Mouse (Mus musculus): Measurements from ENCODE around the gene Capn2. TPM values are rescaled to one million over a fixed set of nuclear protein-coding genes. Genes with fewer than 3 reads are reported as not detected.

The Capn2 gene
- total RNA-seq, 2 experiments from 2014 or later: 59.4 to 62.3 TPM

GRCm38 (mm10) chr1:182425176-182425575 is 92.2 kb downstream of the Capn2 start:
- no peak for DNase-seq (ENCODE audit: extremely low spot score in 1 of 2, low spot score in 1 of 2)

GRCm38 (mm10) chr1:182424274-182424673 is 93.1 kb downstream of the Capn2 start:
- DNase-seq (ENCODE audit: extremely low spot score in 1 of 2, low spot score in 1 of 2): no peak

GRCm38 (mm10) chr1:182419481-182419880 is 97.9 kb downstream of the Capn2 start:
- DNase-seq (ENCODE audit: extremely low spot score in 1 of 2, low spot score in 1 of 2): no peak

Other genes starting within 250 kb of the Capn2 start
- 10 to 100 TPM; 77.6 to 90.6 TPM for gene Degs1, start 234.8 kb downstream of the Capn2 start, total RNA-seq (2021)
- 10 to 100 TPM; 42.5 to 50.4 TPM for gene Fbxo28, start 176.0 kb downstream of the Capn2 start, total RNA-seq (2021)
- 10 to 100 TPM; 26.0 to 29.3 TPM for gene Trp53bp2, start 108.4 kb downstream of the Capn2 start, total RNA-seq (2021)
- not detected for gene Capn8, start 47.4 kb upstream of the Capn2 start, total RNA-seq (2021)
- under 1 TPM; 0.17 to 0.28 TPM for gene Ccdc185, start 231.6 kb upstream of the Capn2 start, total RNA-seq (2021)
- gene Susd4, start 246.3 kb upstream of the Capn2 start, total RNA-seq (2021): 100 to 1,000 TPM; 124 to 133 TPM